ENCODE assay signal across 8 mouse cellular contexts in genomic region chr17:84626276-84626856, GRCm38 (mm10). TPM values are rescaled to one million over a fixed set of nuclear protein-coding genes. Genes with fewer than 3 reads are reported as not detected.
DNase-seq lines count a peak whose midpoint lies in the region; ATAC-seq and TF ChIP-seq lines count a peak whose summit lies in the region.

TSS of gene Dync2li1 (plus strand) at chr17:84626496.

- no peaks in the 10 kb centered on the region for H3K27me3 ChIP-seq in limb, embryonic 13.5 days
- H3K27me3 ChIP-seq in midbrain, embryonic 15.5 days (replicated peaks), result no peaks in the 10 kb centered on the region

- TF ChIP-seq CTCF in embryonic fibroblast, embryonic 13.5 days (IDR thresholded peaks at IDR 0.05; ENCODE audit: borderline replicate concordance, insufficient read depth, low read length), result 0 out of 2 replicates have a peak, but pooled peaks have one; percentile 2

- peak within 1 kb of the TSS; percentile 68 for H3K9ac ChIP-seq in limb, embryonic 13.5 days
- H3K9ac ChIP-seq in midbrain, embryonic 15.5 days, result peak within 1 kb of the TSS; percentile 58

- peak within 1 kb of the TSS; percentile 57 for H3K4me3 ChIP-seq in embryonic fibroblast, embryonic 13.5 days (ENCODE audit: insufficient read depth, low read length)
- peak within 1 kb of the TSS; percentile 60 for H3K4me3 ChIP-seq in limb, embryonic 13.5 days
- H3K4me3 ChIP-seq in midbrain, embryonic 15.5 days, result peak within 1 kb of the TSS; percentile 63

- H3K4me1 ChIP-seq in embryonic fibroblast, embryonic 13.5 days (ENCODE audit: control insufficient read depth, insufficient read depth, low read length), result peaks cover 9% of the 10 kb centered on the region
- H3K4me1 ChIP-seq in limb, embryonic 13.5 days, result peaks cover 26% of the 10 kb centered on the region
- H3K4me1 ChIP-seq in midbrain, embryonic 15.5 days, result peaks cover 11% of the 10 kb centered on the region; the same call in 1 of the 2 replicates

- peak; percentile 98 for DNase-seq in 3T3-L1 (ENCODE audit: low read depth, low spot score)
- DNase-seq in brain, adult 2 months (ENCODE audit: low read depth, low spot score), result peak; percentile 98
- peak; percentile 78 to 84 for DNase-seq in heart, adult 9 months (ENCODE audit: low spot score in 2 of 2)
- DNase-seq in kidney, adult 9 months, result peak; percentile 92
- peak; percentile 60 to 71 for DNase-seq in spleen, adult 18-20 months

- TF ChIP-seq POLR2A in embryonic fibroblast, embryonic 13.5 days (IDR thresholded peaks at IDR 0.05; ENCODE audit: low read depth, low read length), result peak; percentile 68

- peak within 1 kb of the TSS; percentile 70 for H3K4me2 ChIP-seq in limb, embryonic 13.5 days (replicated peaks)
- peak within 1 kb of the TSS; percentile 63 for H3K4me2 ChIP-seq in midbrain, embryonic 15.5 days

- WGBS in limb, embryonic 13.5 days, result under 1% methylated on average over 25 of the region's 25 CpGs
- WGBS in midbrain, embryonic 15.5 days, result under 1% methylated on average over 25 of the region's 25 CpGs

- no peaks in the 10 kb centered on the region for H3K36me3 ChIP-seq in limb, embryonic 13.5 days
- no peaks in the 10 kb centered on the region for H3K36me3 ChIP-seq in midbrain, embryonic 15.5 days (replicated peaks)

- peak; percentile 92 for ATAC-seq in limb, embryonic 13.5 days (ENCODE audit: low FRiP score, low read depth)
- ATAC-seq in midbrain, embryonic 15.5 days (replicated peaks), result peak; percentile 98

- H3K9me3 ChIP-seq in limb, embryonic 13.5 days, result no peaks in the 10 kb centered on the region
- no peaks in the 10 kb centered on the region for H3K9me3 ChIP-seq in midbrain, embryonic 15.5 days

- 0 out of 2 replicates have a peak within 1 kb of the TSS, but pooled peaks have one; percentile 8 for H3K27ac ChIP-seq in embryonic fibroblast, embryonic 13.5 days (ENCODE audit: insufficient read depth, low read length)
- peak within 1 kb of the TSS; percentile 77 for H3K27ac ChIP-seq in limb, embryonic 13.5 days
- peak within 1 kb of the TSS; percentile 79 for H3K27ac ChIP-seq in midbrain, embryonic 15.5 days

RNA-seq across cellular contexts. Expression of gene Dync2li1, which starts in this region (rescaled TPM):
- 18.9 and 21.4 TPM in 2 replicates for polyA plus RNA-seq in embryonic fibroblast, embryonic 13.5 days (2011; ENCODE audit: insufficient read length, low read depth, missing spikeins)
- polyA plus RNA-seq in limb, embryonic 13.5 days (2015; fragmentation: Nextera tagmentation; extraction: Ambion mirVana), result 36.4 and 39.9 TPM in 2 replicates
- 33.5 and 35.4 TPM in 2 replicates for polyA plus RNA-seq in midbrain, embryonic 15.5 days (2015; fragmentation: Nextera tagmentation; extraction: Ambion mirVana)

Comparison
In these comparisons a context has a peak if more than half of its experiments do, and no peak if none do; other contexts are left out.
1. Peak in every context shown above with its lines: DNase-seq, ATAC-seq, H3K4me3 ChIP-seq and H3K27ac ChIP-seq.
2. H3K27ac ChIP-seq: peak in every context shown above with its lines; median percentile 79 in midbrain, embryonic 15.5 days; 77 in limb, embryonic 13.5 days; 8 in embryonic fibroblast, embryonic 13.5 days.